Mouse (Mus musculus): ENCODE measurements at regions not wholly inside any gene's neighbourhood (a gene's known extent, or its start where the extent isn't known, plus 50 kb on each side); places are given as distances from the start of the nearest gene placed in this dataset.

- 73% methylated on average over 1 of the region's 1 CpGs for WGBS
- Histone ChIP-seq H3K36me3 (ENCODE audit: control insufficient read depth, insufficient read depth, low read length) (no peaks in the 10 kb centered on the region), H3K4me2 (ENCODE audit: low read length) (no peak overlapping the region), H3K9ac (ENCODE audit: low read depth, low read length) (no peak overlapping the region), H3K9me3 (ENCODE audit: control insufficient read depth, low read length) (no peaks in the 10 kb centered on the region), H3K27me3 (replicated peaks; ENCODE audit: control insufficient read depth, insufficient read depth, low read length) (no peaks in the 10 kb centered on the region), H3K4me1 (ENCODE audit: control insufficient read depth, insufficient read depth, low read depth, low read length) (no peaks in the 10 kb centered on the region), H3K4me3 (ENCODE audit: low read length) (no peak overlapping the region), H3K27ac (ENCODE audit: low read depth, low read length) (no peak overlapping the region)
- no peak for ATAC-seq
Observed at GRCm38 (mm10) chr13:91274131-91274530, 50.4 kb upstream of the Atg10 start.

- Histone ChIP-seq H3K36me3 (ENCODE audit: control insufficient read depth, insufficient read depth, low read length) (no peaks in the 10 kb centered on the region), H3K4me2 (ENCODE audit: low read length) (no peak overlapping the region), H3K4me1 (ENCODE audit: control insufficient read depth, insufficient read depth, low read depth, low read length) (no peaks in the 10 kb centered on the region), H3K9ac (ENCODE audit: low read depth, low read length) (no peak overlapping the region), H3K27ac (ENCODE audit: low read depth, low read length) (no peak overlapping the region), H3K9me3 (ENCODE audit: control insufficient read depth, low read length) (no peaks in the 10 kb centered on the region), H3K4me3 (ENCODE audit: low read length) (no peak overlapping the region), H3K27me3 (replicated peaks; ENCODE audit: control insufficient read depth, insufficient read depth, low read length) (no peaks in the 10 kb centered on the region)
- peak; percentile 92 for ATAC-seq
- WGBS, result 46% methylated on average over 6 of the region's 6 CpGs
Observed at GRCm38 (mm10) chr13:91274615-91275014, 50.8 kb upstream of the Atg10 start.

- Histone ChIP-seq H3K4me2 (ENCODE audit: low read length) (no peak overlapping the region), H3K36me3 (ENCODE audit: control insufficient read depth, insufficient read depth, low read length) (no peaks in the 10 kb centered on the region), H3K27ac (ENCODE audit: low read depth, low read length) (no peak overlapping the region), H3K4me3 (ENCODE audit: low read length) (no peak overlapping the region), H3K9me3 (ENCODE audit: control insufficient read depth, low read length) (no peaks in the 10 kb centered on the region), H3K4me1 (ENCODE audit: control insufficient read depth, insufficient read depth, low read depth, low read length) (no peaks in the 10 kb centered on the region), H3K9ac (ENCODE audit: low read depth, low read length) (no peak overlapping the region), H3K27me3 (replicated peaks; ENCODE audit: control insufficient read depth, insufficient read depth, low read length) (no peaks in the 10 kb centered on the region)
- 0 out of 2 replicates have a peak, but pooled peaks have one; percentile 26 for ATAC-seq
- 71% methylated on average over 3 of the region's 3 CpGs for WGBS
Observed at GRCm38 (mm10) chr13:91279487-91279886, 55.7 kb upstream of the Atg10 start.

GRCm38 (mm10) chr13:91295552-91296170 is 71.9 kb upstream of the Atg10 start:
- ATAC-seq, result no peak

GRCm38 (mm10) chr13:91296521-91297160 is 72.9 kb upstream of the Atg10 start:
- no peaks in the 10 kb centered on the region for H3K36me3 ChIP-seq (ENCODE audit: control insufficient read depth, insufficient read depth, low read length)

More at GRCm38 (mm10) chr13:91295552-91296170, 71.9 kb upstream of the Atg10 start:
- Histone ChIP-seq H3K9ac (ENCODE audit: low read depth, low read length) (no peak overlapping the region), H3K4me1 (ENCODE audit: control insufficient read depth, insufficient read depth, low read depth, low read length) (no peaks in the 10 kb centered on the region), H3K4me3 (ENCODE audit: low read length) (no peak overlapping the region), H3K36me3 (ENCODE audit: control insufficient read depth, insufficient read depth, low read length) (no peaks in the 10 kb centered on the region), H3K27me3 (replicated peaks; ENCODE audit: control insufficient read depth, insufficient read depth, low read length) (no peaks in the 10 kb centered on the region), H3K4me2 (ENCODE audit: low read length) (no peak overlapping the region), H3K27ac (ENCODE audit: low read depth, low read length) (no peak overlapping the region), H3K9me3 (ENCODE audit: control insufficient read depth, low read length) (0 out of 2 replicates have a peak, but pooled peaks cover 3% of the 10 kb centered on the region)
- 75% methylated on average over 7 of the region's 7 CpGs for WGBS

GRCm38 (mm10) chr13:91301849-91302248 is 78.1 kb upstream of the Atg10 start:
- H3K9me3 ChIP-seq (ENCODE audit: control insufficient read depth, low read length), result 0 out of 2 replicates have a peak, but pooled peaks cover 3% of the 10 kb centered on the region
- H3K4me1 ChIP-seq (ENCODE audit: control insufficient read depth, insufficient read depth, low read depth, low read length), result no peaks in the 10 kb centered on the region
- no peak for ATAC-seq
- H3K4me3 ChIP-seq (ENCODE audit: low read length), result no peak overlapping the region
- H3K4me2 ChIP-seq (ENCODE audit: low read length), result no peak overlapping the region
- no peak overlapping the region for H3K27ac ChIP-seq (ENCODE audit: low read depth, low read length)
- no peaks in the 10 kb centered on the region for H3K27me3 ChIP-seq (replicated peaks; ENCODE audit: control insufficient read depth, insufficient read depth, low read length)
- H3K9ac ChIP-seq (ENCODE audit: low read depth, low read length), result no peak overlapping the region
- WGBS, result 87% methylated on average over 1 of the region's 1 CpGs
- H3K36me3 ChIP-seq (ENCODE audit: control insufficient read depth, insufficient read depth, low read length), result no peaks in the 10 kb centered on the region

More at GRCm38 (mm10) chr13:91296521-91297160, 72.9 kb upstream of the Atg10 start:
- H3K9ac ChIP-seq (ENCODE audit: low read depth, low read length), result no peak overlapping the region
- H3K4me2 ChIP-seq (ENCODE audit: low read length), result no peak overlapping the region
- no peak overlapping the region for H3K27ac ChIP-seq (ENCODE audit: low read depth, low read length)
- 67% methylated on average over 5 of the region's 5 CpGs for WGBS
- 0 out of 2 replicates have a peak, but pooled peaks cover 3% of the 10 kb centered on the region for H3K9me3 ChIP-seq (ENCODE audit: control insufficient read depth, low read length)
- H3K4me1 ChIP-seq (ENCODE audit: control insufficient read depth, insufficient read depth, low read depth, low read length), result no peaks in the 10 kb centered on the region
- no peak overlapping the region for H3K4me3 ChIP-seq (ENCODE audit: low read length)
- no peak for ATAC-seq
- H3K27me3 ChIP-seq (replicated peaks; ENCODE audit: control insufficient read depth, insufficient read depth, low read length), result no peaks in the 10 kb centered on the region

GRCm38 (mm10) chr13:91305697-91306405 is 82.1 kb upstream of the Atg10 start:
- Histone ChIP-seq H3K4me2 (ENCODE audit: low read length) (no peak overlapping the region), H3K9ac (ENCODE audit: low read depth, low read length) (no peak overlapping the region), H3K4me1 (ENCODE audit: control insufficient read depth, insufficient read depth, low read depth, low read length) (no peaks in the 10 kb centered on the region), H3K4me3 (ENCODE audit: low read length) (no peak overlapping the region), H3K9me3 (ENCODE audit: control insufficient read depth, low read length) (no peaks in the 10 kb centered on the region), H3K36me3 (ENCODE audit: control insufficient read depth, insufficient read depth, low read length) (no peaks in the 10 kb centered on the region), H3K27me3 (replicated peaks; ENCODE audit: control insufficient read depth, insufficient read depth, low read length) (no peaks in the 10 kb centered on the region), H3K27ac (ENCODE audit: low read depth, low read length) (no peak overlapping the region)
- ATAC-seq, result 0 out of 2 replicates have a peak, but pooled peaks have one; percentile 56
- 51% methylated on average over 6 of the region's 6 CpGs for WGBS

- Histone ChIP-seq H3K4me2 (ENCODE audit: low read length) (no peak overlapping the region), H3K36me3 (ENCODE audit: control insufficient read depth, insufficient read depth, low read length) (no peaks in the 10 kb centered on the region), H3K9me3 (ENCODE audit: control insufficient read depth, low read length) (no peaks in the 10 kb centered on the region), H3K4me3 (ENCODE audit: low read length) (no peak overlapping the region), H3K9ac (ENCODE audit: low read depth, low read length) (no peak overlapping the region), H3K4me1 (ENCODE audit: control insufficient read depth, insufficient read depth, low read depth, low read length) (no peaks in the 10 kb centered on the region), H3K27ac (ENCODE audit: low read depth, low read length) (no peak overlapping the region), H3K27me3 (replicated peaks; ENCODE audit: control insufficient read depth, insufficient read depth, low read length) (no peaks in the 10 kb centered on the region)
- WGBS, result 71% methylated on average over 4 of the region's 4 CpGs
- ATAC-seq, result no peak
Observed at GRCm38 (mm10) chr13:91306545-91306944, 82.8 kb upstream of the Atg10 start.

- Histone ChIP-seq H3K27ac (ENCODE audit: low read depth, low read length) (no peak overlapping the region), H3K9me3 (ENCODE audit: control insufficient read depth, low read length) (no peaks in the 10 kb centered on the region), H3K9ac (ENCODE audit: low read depth, low read length) (no peak overlapping the region), H3K36me3 (ENCODE audit: control insufficient read depth, insufficient read depth, low read length) (no peaks in the 10 kb centered on the region), H3K4me3 (ENCODE audit: low read length) (no peak overlapping the region), H3K27me3 (replicated peaks; ENCODE audit: control insufficient read depth, insufficient read depth, low read length) (no peaks in the 10 kb centered on the region), H3K4me1 (ENCODE audit: control insufficient read depth, insufficient read depth, low read depth, low read length) (no peaks in the 10 kb centered on the region), H3K4me2 (ENCODE audit: low read length) (no peak overlapping the region)
- 85% methylated on average over 5 of the region's 5 CpGs for WGBS
- ATAC-seq, result no peak
Observed at GRCm38 (mm10) chr13:91312905-91313571, 89.3 kb upstream of the Atg10 start.

All from hindbrain, embryonic 16.5 days (tissue).